Mouse (Mus musculus) spleen, adult 2 months (tissue): Measurements from ENCODE around the gene Cradd.

Experiments used
- CTCF ChIP-seq: fragments of 200-500 bp; IDR thresholded peaks from 2 replicates; pipeline ENCODE4 v1.5.1; 2011; ENCODE audit warnings: mild to moderate bottlenecking, inconsistent platforms; ENCODE audit not compliant: insufficient read depth, insufficient read length, insufficient replicate concordance; ENCODE audit errors: extremely low read depth
- POLR2A ChIP-seq: fragments of 200-500 bp; IDR thresholded peaks from 2 replicates; pipeline ENCODE4 v1.6.1; 2011; ENCODE audit warnings: low read depth, low read length, inconsistent platforms

- TF ChIP-seq CTCF (no peak), POLR2A (no peak)
Observed at GRCm38 (mm10) chr10:95180900-95181299, 143.0 kb downstream of the Cradd start.
